Mouse (Mus musculus) inflammation-experienced regulatory T-cells, adult 6 months (primary cell): ENCODE results near the gene Sec24c. TPM values are rescaled to one million over a fixed set of nuclear protein-coding genes. Genes with fewer than 3 reads are reported as not detected.

Experiments
- ATAC-seq: one replicate; pipeline ENCODE4 v1.8.0; 2017
- polyA plus RNA-seq, 3 experiments: library from polyadenylated mRNA; unstranded; fragments of 100-300 nt; shearing (Covaris generic); gene quantifications; one replicate each; pipeline ENCODE4 v1.2.1; 2017

The Sec24c gene
- polyA plus RNA-seq, 3 experiments from 2014 or later: 99.7 to 119 (median 115) TPM

GRCm38 (mm10) chr14:20660827-20661660 lies 13.1 kb upstream of the Sec24c start:
- ATAC-seq: peak; percentile 99

GRCm38 (mm10) chr14:20661661-20662331 lies 12.3 kb upstream of the Sec24c start:
- ATAC-seq: no peak

GRCm38 (mm10) chr14:20662740-20663139 lies 11.4 kb upstream of the Sec24c start:
- no peak for ATAC-seq

- ATAC-seq: no peak
Measured at GRCm38 (mm10) chr14:20663601-20664000, 10.5 kb upstream of the Sec24c start.

GRCm38 (mm10) chr14:20664436-20664835 lies 9.7 kb upstream of the Sec24c start:
- no peak for ATAC-seq

- ATAC-seq: no peak
Measured at GRCm38 (mm10) chr14:20667469-20667868, 6.6 kb upstream of the Sec24c start.

GRCm38 (mm10) chr14:20668154-20668810 lies 5.8 kb upstream of the Sec24c start, which contains the start of gene Synpo2l:
TSS of gene Synpo2l (minus strand) at chr14:20668354.
- ATAC-seq: no peak

GRCm38 (mm10) chr14:20672990-20673389 lies 1.1 kb upstream of the Sec24c start:
- ATAC-seq: no peak

- peak; percentile 36 for ATAC-seq
Measured at GRCm38 (mm10) chr14:20673735-20674063, 409 bp upstream of the Sec24c start.

GRCm38 (mm10) chr14:20677906-20678305 lies 3.8 kb downstream of the Sec24c start:
- ATAC-seq: no peak

GRCm38 (mm10) chr14:20681742-20682141 lies 7.6 kb downstream of the Sec24c start:
- ATAC-seq: no peak

- ATAC-seq: peak; percentile 98
Measured at GRCm38 (mm10) chr14:20682498-20682897, 8.4 kb downstream of the Sec24c start.

GRCm38 (mm10) chr14:20686576-20686975 lies 12.5 kb downstream of the Sec24c start:
- no peak for ATAC-seq

GRCm38 (mm10) chr14:20689009-20689408 lies 14.9 kb downstream of the Sec24c start:
- peak; percentile 77 for ATAC-seq

GRCm38 (mm10) chr14:20691772-20692171 lies 17.7 kb downstream of the Sec24c start:
- ATAC-seq: no peak

- ATAC-seq: no peak
Measured at GRCm38 (mm10) chr14:20693589-20694101, 19.5 kb downstream of the Sec24c start.

GRCm38 (mm10) chr14:20694185-20694883 lies 20.2 kb downstream of the Sec24c start:
- no peak for ATAC-seq

GRCm38 (mm10) chr14:20694884-20695760 lies 21.0 kb downstream of the Sec24c start, which contains the start of gene Fut11:
TSS of gene Fut11 (plus strand) at chr14:20694968.
- ATAC-seq: peak; percentile 82

GRCm38 (mm10) chr14:20695761-20696520 lies 21.8 kb downstream of the Sec24c start:
- no peak for ATAC-seq

- no peak for ATAC-seq
Measured at GRCm38 (mm10) chr14:20696986-20697385, 22.9 kb downstream of the Sec24c start.

- ATAC-seq: no peak
Measured at GRCm38 (mm10) chr14:20698515-20698914, 24.4 kb downstream of the Sec24c start.
